Mouse (Mus musculus): Measurements from ENCODE around the gene Atp13a2.

- TF ChIP-seq CTCF (IDR thresholded peaks at IDR 0.05; ENCODE audit: extremely low read depth, insufficient read depth, insufficient read length, insufficient replicate concordance) (no peak), POLR2A (IDR thresholded peaks at IDR 0.05; ENCODE audit: low read depth, low read length) (no peak)
These were observed 9.4 kb upstream of the Atp13a2 start for GRCm38 (mm10) chr4:140977278-140977677.
